Mouse (Mus musculus): ENCODE measurements around the gene Ftsj1.

The Ftsj1 gene

GRCm38 (mm10) chrX:8252334-8253285 is at the start of gene Ftsj1:
Gene Ftsj1, minus strand, starts transcription at chrX:8252406.
- peak; percentile 82 for DNase-seq (ENCODE audit: low spot score)

- no peak for DNase-seq (ENCODE audit: low spot score)
Measured at GRCm38 (mm10) chrX:8288621-8289020, 36.4 kb upstream of the Ftsj1 start.

- no peak for DNase-seq (ENCODE audit: low spot score)
Measured at GRCm38 (mm10) chrX:8274056-8274455, 21.9 kb upstream of the Ftsj1 start.

GRCm38 (mm10) chrX:8272000-8272399 is 19.8 kb upstream of the Ftsj1 start:
- DNase-seq (ENCODE audit: low spot score), result no peak

- DNase-seq (ENCODE audit: low spot score), result no peak
Measured at GRCm38 (mm10) chrX:8271083-8271820, 19.0 kb upstream of the Ftsj1 start, which contains the start of gene Slc38a5. Gene Slc38a5, plus strand, starts transcription at chrX:8271133.

- DNase-seq (ENCODE audit: low spot score), result no peak
Measured at GRCm38 (mm10) chrX:8264222-8264621, 12.0 kb upstream of the Ftsj1 start.

GRCm38 (mm10) chrX:8263156-8263804 is 11.1 kb upstream of the Ftsj1 start:
- no peak for DNase-seq (ENCODE audit: low spot score)

- no peak for DNase-seq (ENCODE audit: low spot score)
Measured at GRCm38 (mm10) chrX:8259478-8259877, 7.3 kb upstream of the Ftsj1 start.

GRCm38 (mm10) chrX:8255807-8256206 is 3.6 kb upstream of the Ftsj1 start:
- DNase-seq (ENCODE audit: low spot score), result no peak

- no peak for DNase-seq (ENCODE audit: low spot score)
Measured at GRCm38 (mm10) chrX:8253711-8254110, 1.5 kb upstream of the Ftsj1 start.

- no peak for DNase-seq (ENCODE audit: low spot score)
Measured at GRCm38 (mm10) chrX:8251789-8252333, 345 bp downstream of the Ftsj1 start.

GRCm38 (mm10) chrX:8248542-8249120 is 3.6 kb downstream of the Ftsj1 start:
- no peak for DNase-seq (ENCODE audit: low spot score)

- DNase-seq (ENCODE audit: low spot score), result no peak
Measured at GRCm38 (mm10) chrX:8247680-8248079, 4.5 kb downstream of the Ftsj1 start.

GRCm38 (mm10) chrX:8238804-8239395 is 13.3 kb downstream of the Ftsj1 start:
- no peak for DNase-seq (ENCODE audit: low spot score)

- DNase-seq (ENCODE audit: low spot score), result no peak
Measured at GRCm38 (mm10) chrX:8236704-8237103, 15.5 kb downstream of the Ftsj1 start.

- no peak for DNase-seq (ENCODE audit: low spot score)
Measured at GRCm38 (mm10) chrX:8233602-8234001, 18.6 kb downstream of the Ftsj1 start.

GRCm38 (mm10) chrX:8230272-8230671 is 21.9 kb downstream of the Ftsj1 start:
- DNase-seq (ENCODE audit: low spot score), result no peak

GRCm38 (mm10) chrX:8223473-8223872 is 28.7 kb downstream of the Ftsj1 start:
- DNase-seq (ENCODE audit: low spot score), result no peak

- peak; percentile 4 for DNase-seq (ENCODE audit: low spot score)
Measured at GRCm38 (mm10) chrX:8222678-8223421, 29.4 kb downstream of the Ftsj1 start.

GRCm38 (mm10) chrX:8222296-8222677 is 29.9 kb downstream of the Ftsj1 start:
- DNase-seq (ENCODE audit: low spot score), result no peak

GRCm38 (mm10) chrX:8219651-8220050 is 32.6 kb downstream of the Ftsj1 start:
- no peak for DNase-seq (ENCODE audit: low spot score)

All from urinary bladder, postnatal 14 days (tissue).